Mouse (Mus musculus): Measurements from ENCODE around the gene Tmtc1. TPM values are rescaled to one million over a fixed set of nuclear protein-coding genes. Genes with fewer than 3 reads are reported as not detected.

Gene Tmtc1
- polyA plus RNA-seq, 1 experiment from 2014 or later: 1.0 TPM

DNA sequence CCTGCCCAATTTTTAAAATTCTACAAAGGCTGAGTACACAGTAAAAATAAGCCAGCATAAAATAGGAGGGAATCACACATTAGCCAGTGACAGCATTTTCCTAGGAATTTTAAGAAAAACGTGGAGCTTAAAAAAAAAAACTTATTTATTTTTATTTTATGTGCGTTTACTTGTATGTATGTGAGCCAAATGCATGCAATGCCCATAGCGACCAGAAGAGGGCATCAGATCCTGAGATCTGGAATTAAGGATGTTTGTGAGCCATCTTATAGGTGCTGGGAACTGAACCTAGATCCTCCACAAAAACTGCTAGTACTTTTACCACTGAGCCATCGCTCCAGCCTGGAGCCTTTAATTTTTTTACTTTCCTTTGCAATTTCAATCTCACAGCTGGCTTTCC lies 11.3 kb upstream of the Tmtc1 start:
- no peaks in the 10 kb centered on the region for H3K27me3 ChIP-seq
- ChIA-PET CTCF (interaction anchor here (0.9 kb wide), 1 partner anchor 11 kb away, joined by 3 read pairs; no protein-coding TSS in a partner anchor), POLR2A (no interaction called here)
- TF ChIP-seq CTCF (IDR thresholded peaks at IDR 0.05): peak; percentile 42
- in situ Hi-C loops (cut with MboI; ENCODE audit: low pct_unique_long_range_greater_than_20kb): no loop called here
- no peak for ATAC-seq
- DNase-seq (ENCODE audit: low read depth, low spot score): no peak

DNA sequence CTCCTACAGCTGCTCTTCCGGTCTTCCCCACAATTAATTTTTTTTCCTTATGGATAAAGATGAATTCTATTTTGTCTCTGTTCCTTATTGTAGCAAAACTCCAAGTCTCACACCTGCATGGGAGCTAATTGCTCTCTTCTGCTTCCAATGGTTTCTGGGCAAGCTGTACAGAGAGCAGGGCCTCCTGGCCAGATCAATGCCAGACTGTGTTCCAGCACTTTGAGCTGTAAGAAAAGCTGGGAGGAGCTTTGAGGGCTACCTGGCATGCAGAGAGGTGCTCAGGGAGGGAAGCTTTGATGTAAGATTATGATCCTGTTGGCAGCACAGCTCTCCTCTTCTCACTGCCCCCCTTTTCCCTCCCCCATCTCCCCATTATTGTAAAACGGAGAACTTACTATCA lies 10.6 kb upstream of the Tmtc1 start:
- POLR2A ChIA-PET: interaction anchor here (0.7 kb wide), 1 partner anchor 325 kb away, joined by 3 read pairs; no protein-coding TSS in a partner anchor

DNA sequence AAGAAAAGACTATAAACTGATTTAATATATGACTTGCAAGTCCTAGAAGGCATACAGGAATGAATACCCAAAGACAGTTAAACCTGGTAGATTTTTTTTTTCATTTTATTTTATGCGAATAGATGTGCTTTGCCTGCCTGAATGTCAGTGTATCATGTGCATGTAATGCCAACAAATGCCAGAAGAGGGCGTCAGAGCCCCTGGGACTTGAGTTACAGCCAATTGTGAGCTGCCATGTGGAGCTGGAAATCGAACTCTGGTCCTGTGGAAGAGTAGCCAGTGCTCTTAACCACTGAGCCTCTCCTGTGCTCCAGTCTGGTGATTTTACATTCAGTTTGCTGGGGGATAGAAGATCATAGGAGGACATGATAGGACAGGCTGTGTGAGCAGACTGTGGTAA lies 4.0 kb upstream of the Tmtc1 start:
- ChIA-PET POLR2A (no interaction called here), CTCF (interaction anchor here (0.9 kb wide), 1 partner anchor 15 kb away, joined by 3 read pairs; no protein-coding TSS in a partner anchor)
- ATAC-seq: no peak
- peaks cover 12% of the 10 kb centered on the region for H3K27me3 ChIP-seq
- in situ Hi-C loops (cut with MboI; ENCODE audit: low pct_unique_long_range_greater_than_20kb): no loop called here
- DNase-seq (ENCODE audit: low read depth, low spot score): no peak
- TF ChIP-seq CTCF (IDR thresholded peaks at IDR 0.05): no peak

More for the DNA sequence above, 10.6 kb upstream of the Tmtc1 start:
- ATAC-seq (no peak), DNase-seq (ENCODE audit: low read depth, low spot score) (no peak)
- TF ChIP-seq CTCF (IDR thresholded peaks at IDR 0.05): no peak
- CTCF ChIA-PET: interaction anchor here (0.9 to 1.3 kb wide), 2 partner anchors 11 to 27 kb away, joined by 3 read pairs; no protein-coding TSS in a partner anchor
- in situ Hi-C loops (cut with MboI; ENCODE audit: low pct_unique_long_range_greater_than_20kb): no loop called here
- no peaks in the 10 kb centered on the region for H3K27me3 ChIP-seq

DNA sequence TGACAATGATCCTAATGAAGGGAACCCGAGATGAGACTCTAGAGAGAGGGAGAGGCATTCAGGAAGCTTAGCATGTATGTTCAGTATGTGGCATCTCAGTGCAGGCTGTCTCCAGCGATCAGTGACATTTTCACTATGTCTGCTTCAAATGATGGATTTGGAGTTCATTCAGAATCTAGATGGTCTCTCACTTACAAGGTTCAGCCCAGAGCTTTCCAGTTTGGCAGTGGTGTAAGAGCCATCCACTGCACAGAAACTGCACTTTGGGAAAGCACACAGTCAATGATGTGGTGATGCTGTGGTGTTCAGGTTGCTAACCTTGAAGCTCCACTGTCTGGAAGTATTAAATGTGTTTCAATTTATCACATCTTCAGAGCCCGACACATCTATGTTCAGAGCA lies 1.9 kb upstream of the Tmtc1 start:
- no peak for DNase-seq (ENCODE audit: low read depth, low spot score)
- ChIA-PET POLR2A (no interaction called here), CTCF (interaction anchor here (1.0 kb wide), 1 partner anchor 11 kb away, joined by 3 read pairs; no protein-coding TSS in a partner anchor)
- no peak for TF ChIP-seq CTCF (IDR thresholded peaks at IDR 0.05)
- in situ Hi-C loops (cut with MboI; ENCODE audit: low pct_unique_long_range_greater_than_20kb): no loop called here
- ATAC-seq: no peak
- peaks cover 21% of the 10 kb centered on the region for H3K27me3 ChIP-seq

DNA sequence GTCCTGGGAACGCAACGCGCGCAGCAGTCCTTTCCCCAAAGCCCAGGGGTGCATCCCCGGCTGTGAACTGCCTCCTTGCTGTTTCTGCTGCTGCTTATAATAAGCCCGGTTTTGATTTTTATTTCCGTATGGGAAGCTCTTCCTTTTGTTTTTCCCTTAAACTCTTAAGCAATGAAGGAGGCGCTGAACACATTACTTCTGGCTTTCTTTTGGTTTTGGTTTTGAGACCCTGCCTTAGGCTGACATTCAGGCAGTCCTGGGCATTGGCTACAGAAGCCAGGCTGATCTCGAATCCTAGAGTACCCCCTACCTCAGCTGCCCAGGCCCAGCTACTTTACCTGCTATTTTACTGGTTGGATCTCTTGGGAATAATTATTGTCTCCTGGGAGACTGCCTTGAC lies 607 bp upstream of the Tmtc1 start:
- ChIA-PET CTCF (interaction anchor here (1.1 kb wide), 1 partner anchor 199 kb away, joined by 3 read pairs; no protein-coding TSS in a partner anchor), POLR2A (no interaction called here)
- peaks cover 21% of the 10 kb centered on the region for H3K27me3 ChIP-seq
- ATAC-seq (no peak), DNase-seq (ENCODE audit: low read depth, low spot score) (no peak)
- in situ Hi-C loops (cut with MboI; ENCODE audit: low pct_unique_long_range_greater_than_20kb): no loop called here
- TF ChIP-seq CTCF (IDR thresholded peaks at IDR 0.05): no peak

DNA sequence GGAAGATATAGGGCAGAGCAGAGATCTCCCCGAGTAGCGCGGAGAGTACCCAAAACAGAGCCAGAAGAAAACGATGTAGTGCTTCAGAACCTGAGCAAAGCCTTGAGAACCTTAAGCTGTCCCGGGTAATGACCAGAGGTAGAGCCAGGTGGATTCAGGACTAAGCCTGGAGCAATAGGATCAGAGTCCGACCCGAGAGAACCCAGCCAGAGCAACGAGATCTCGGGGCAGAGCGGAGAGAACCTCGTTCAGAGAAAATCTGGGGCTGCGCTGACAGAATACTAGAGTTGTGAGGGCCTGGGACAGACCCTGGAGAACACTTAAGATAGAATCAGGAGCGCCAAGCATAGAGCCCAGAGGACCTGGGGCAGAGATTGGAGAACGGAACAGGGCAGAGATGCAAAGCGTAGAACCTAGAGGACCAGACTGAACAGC lies 881 bp downstream of the Tmtc1 start:
- DNase-seq (ENCODE audit: low read depth, low spot score) (no peak), ATAC-seq (no peak)
- ChIA-PET POLR2A (no interaction called here), CTCF (interaction anchor here (1.3 kb wide), 1 partner anchor 11 kb away, joined by 3 read pairs; no protein-coding TSS in a partner anchor)
- peaks cover 21% of the 10 kb centered on the region for H3K27me3 ChIP-seq
- TF ChIP-seq CTCF (IDR thresholded peaks at IDR 0.05): no peak
- in situ Hi-C loops (cut with MboI; ENCODE audit: low pct_unique_long_range_greater_than_20kb): no loop called here

DNA sequence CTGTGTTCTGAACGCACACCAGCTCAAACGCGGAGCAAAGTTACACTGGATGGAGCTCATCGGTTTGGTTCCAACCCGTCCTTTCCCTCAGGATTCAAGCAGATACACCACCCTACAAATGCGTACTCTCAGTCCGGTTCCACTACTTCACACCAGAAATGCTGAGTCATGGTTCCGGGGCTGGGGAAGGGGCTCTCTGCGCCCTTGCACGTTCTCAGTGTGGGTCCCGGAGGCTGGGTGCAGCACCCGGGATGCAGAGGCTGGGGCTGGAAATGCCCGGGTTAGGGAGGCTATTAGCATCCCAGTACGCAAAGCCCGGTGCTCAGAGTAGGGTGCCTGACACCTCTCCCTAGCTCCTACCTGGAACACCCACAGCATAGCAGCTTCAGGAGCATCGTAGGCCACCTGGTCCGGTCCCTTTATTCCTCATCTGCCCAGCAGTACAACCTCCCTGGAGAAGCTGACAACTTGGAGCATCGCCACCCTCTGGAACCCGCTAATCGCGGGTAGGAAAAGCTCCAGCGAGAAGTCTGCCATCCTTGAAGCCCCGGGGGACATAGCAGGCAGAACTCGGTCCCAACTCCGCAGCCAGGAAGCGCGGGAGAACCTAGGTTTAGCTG lies 1.4 kb downstream of the Tmtc1 start:
- POLR2A ChIA-PET: no interaction called here
- no peak for TF ChIP-seq CTCF (IDR thresholded peaks at IDR 0.05)
- CTCF ChIA-PET: interaction anchor here (1.3 kb wide), 1 partner anchor 11 kb away, joined by 3 read pairs; no protein-coding TSS in a partner anchor
- H3K27me3 ChIP-seq: peaks cover 21% of the 10 kb centered on the region
- DNase-seq (ENCODE audit: low read depth, low spot score) (no peak), ATAC-seq (no peak)
- in situ Hi-C loops (cut with MboI; ENCODE audit: low pct_unique_long_range_greater_than_20kb): no loop called here

DNA sequence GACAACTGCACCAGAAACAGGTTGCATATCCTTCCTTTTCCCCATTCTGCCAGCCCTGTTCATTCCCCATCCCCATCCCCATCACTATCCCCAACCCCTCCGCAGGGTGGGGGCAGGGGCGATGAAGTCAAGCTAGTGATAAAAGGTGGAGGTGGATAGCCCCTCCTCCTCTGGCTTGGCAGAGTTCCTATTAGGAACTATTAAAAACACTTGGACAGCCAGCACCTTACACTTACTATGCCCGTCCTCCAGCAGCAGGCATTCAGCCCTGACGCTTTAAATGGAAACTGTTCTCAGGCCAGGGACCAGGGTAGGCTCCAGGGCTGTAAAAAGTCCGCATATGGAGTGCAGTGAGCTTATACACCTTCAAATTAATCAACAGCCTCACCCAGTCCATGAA lies 2.3 kb downstream of the Tmtc1 start:
- POLR2A ChIA-PET: interaction anchor here (0.7 to 0.8 kb wide), 2 partner anchors 98 to 147 kb away, joined by 3 to 4 read pairs; no protein-coding TSS in a partner anchor
- no peak for TF ChIP-seq CTCF (IDR thresholded peaks at IDR 0.05)
- in situ Hi-C loops (cut with MboI; ENCODE audit: low pct_unique_long_range_greater_than_20kb): no loop called here
- H3K27me3 ChIP-seq: peaks cover 21% of the 10 kb centered on the region
- CTCF ChIA-PET: interaction anchor here (1.3 kb wide), 1 partner anchor 10 kb away, joined by 3 read pairs; no protein-coding TSS in a partner anchor
- DNase-seq (ENCODE audit: low read depth, low spot score) (no peak), ATAC-seq (no peak)

DNA sequence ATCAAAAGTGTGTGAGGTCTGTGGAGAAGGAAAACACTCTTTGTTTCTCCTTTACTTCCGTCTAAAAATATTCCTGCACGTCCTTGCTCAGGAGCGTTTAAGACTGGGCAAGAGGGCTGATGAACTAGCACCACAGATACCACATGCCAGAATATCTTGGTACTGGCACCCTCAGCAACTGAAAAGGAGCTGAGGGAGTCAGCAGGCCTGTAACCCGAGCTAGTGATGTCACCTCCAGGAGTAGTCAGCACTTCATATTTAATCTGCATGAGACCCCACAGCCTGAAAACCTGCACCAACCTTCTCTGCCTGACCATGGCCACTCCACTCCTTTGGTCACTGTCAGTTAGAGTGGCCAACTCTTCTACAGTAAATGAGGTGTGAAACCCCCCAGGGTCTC lies 5.1 kb downstream of the Tmtc1 start:
- no peak for DNase-seq (ENCODE audit: low read depth, low spot score)
- no peak for TF ChIP-seq CTCF (IDR thresholded peaks at IDR 0.05)
- ATAC-seq: no peak
- peaks cover 9% of the 10 kb centered on the region for H3K27me3 ChIP-seq
- in situ Hi-C loops (cut with MboI; ENCODE audit: low pct_unique_long_range_greater_than_20kb): no loop called here
- POLR2A ChIA-PET: no interaction called here
- CTCF ChIA-PET: no interaction called here

DNA sequence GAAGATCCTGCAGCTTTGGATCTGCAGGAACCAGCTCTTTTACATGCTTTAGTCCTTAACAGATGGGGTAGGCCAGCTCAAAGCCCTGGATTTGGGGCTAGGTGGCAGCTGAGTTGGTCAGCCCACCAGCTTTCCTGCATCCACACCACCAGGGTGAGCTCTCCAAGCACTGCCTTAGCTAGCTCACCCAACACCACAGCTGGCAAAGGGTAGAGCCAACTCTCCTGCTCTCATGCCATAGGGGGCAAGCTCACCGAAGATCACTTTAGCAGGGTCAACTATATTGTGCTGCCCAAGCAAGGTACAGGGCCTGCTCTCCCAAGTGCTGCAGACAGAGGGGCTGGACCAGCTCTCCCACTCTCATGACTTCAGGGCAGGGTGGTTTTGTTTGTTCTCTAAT lies 6.6 kb downstream of the Tmtc1 start:
- ATAC-seq (no peak), DNase-seq (ENCODE audit: low read depth, low spot score) (no peak)
- ChIA-PET CTCF (interaction anchor here (1.4 kb wide), 1 partner anchor 10 kb away, joined by 3 read pairs; no protein-coding TSS in a partner anchor), POLR2A (no interaction called here)
- no peak for TF ChIP-seq CTCF (IDR thresholded peaks at IDR 0.05)
- in situ Hi-C loops (cut with MboI; ENCODE audit: low pct_unique_long_range_greater_than_20kb): no loop called here
- H3K27me3 ChIP-seq: peaks cover 4% of the 10 kb centered on the region

DNA sequence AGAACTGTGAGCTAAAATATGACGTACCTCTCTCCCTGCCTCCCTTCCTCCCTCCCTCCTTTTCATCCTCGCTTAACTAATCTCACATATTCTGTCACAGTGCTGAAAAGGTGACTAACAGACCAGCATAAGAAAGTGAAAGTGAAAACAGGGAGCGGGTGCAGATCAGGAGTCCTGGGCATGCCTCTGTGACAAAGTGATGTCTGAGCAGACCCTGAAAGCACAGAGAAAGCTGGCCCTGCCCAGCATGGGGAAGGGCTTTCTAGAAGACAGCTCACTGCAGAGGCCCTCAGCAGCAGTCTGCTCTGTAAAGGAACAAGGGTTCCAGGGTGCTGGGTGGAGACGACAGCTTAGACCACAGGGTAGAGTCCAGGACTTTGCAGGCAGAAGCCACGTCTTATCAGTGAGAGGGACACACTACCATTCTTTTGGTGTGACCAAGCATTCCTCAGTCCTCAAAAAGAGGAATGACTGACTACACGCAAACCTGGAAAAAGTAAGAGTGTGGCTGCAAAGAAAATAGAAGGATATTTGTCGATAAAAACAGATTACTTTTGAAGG lies 7.7 kb downstream of the Tmtc1 start:
- ATAC-seq: no peak
- in situ Hi-C loops (cut with MboI; ENCODE audit: low pct_unique_long_range_greater_than_20kb): no loop called here
- H3K27me3 ChIP-seq: no peaks in the 10 kb centered on the region
- no peak for DNase-seq (ENCODE audit: low read depth, low spot score)
- ChIA-PET CTCF (no interaction called here), POLR2A (no interaction called here)
- no peak for TF ChIP-seq CTCF (IDR thresholded peaks at IDR 0.05)

All from Patski (cell line).